Mouse (Mus musculus) kidney, adult 9 months (tissue): ENCODE measurements around the gene Tlr5.

Experiments
- DNase-seq: peaks from one replicate; pipeline ENCODE4 v3.0.0; 2022

Tlr5 gene

DNA sequence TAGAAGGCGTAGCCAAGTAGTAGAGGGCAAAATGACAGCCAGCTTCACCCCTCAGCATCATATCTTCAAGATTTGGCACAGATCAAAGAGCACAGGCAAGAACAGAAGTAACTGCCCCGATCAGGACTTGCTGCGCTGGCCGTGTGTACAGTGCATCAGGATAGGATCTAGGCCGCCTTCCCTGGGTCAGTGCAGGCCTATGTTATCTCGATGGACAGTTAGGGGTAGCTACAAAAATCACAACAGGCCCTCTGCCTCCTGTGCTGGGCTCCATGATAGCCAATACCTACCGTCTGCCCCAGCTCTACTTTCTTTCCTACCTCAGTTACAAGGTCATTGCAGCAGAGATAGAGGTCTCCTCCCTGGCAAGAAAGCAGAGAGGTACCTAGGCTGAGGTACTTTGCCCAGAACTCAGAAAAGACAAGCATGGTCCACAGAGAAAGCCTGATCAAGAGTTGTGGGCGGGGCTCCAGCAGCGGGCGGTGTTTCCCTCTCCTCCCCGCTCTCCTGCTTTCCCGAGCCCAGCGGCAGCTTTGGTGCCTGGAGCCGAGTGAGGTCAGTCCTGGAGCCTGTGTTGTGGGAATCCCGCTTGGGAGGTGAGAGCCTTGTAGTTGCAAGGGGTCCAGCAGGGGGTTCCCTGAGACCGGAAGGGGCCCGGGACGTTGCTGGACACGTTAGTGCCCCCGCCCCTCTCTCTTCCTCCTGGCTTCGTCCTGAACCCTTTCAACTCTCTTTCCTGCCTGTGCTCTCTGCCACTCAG lies at the start of gene Tlr5:
Tlr5 (plus strand) TSS at position 502 of the 760 bp plus-strand sequence.
- peak; percentile 26 for DNase-seq

DNA sequence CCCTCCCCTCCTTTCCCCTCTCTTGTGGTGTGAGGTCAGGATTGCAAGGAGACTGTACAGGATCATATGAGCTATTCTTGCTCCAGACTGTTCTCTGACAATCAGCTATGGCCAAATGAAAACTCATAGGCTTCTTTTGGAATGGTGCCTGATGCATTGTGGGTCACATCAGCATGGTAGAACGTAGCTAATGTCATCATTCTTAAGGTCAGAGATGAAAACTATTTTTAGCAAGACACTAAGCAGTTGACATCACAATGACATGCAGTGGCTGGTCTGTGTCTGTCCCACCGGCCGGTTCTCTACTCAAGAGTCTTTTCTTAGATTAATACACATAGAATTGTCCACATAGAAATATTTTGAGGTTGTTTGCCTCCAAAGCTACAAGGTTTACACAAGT lies 48.9 kb upstream of the Tlr5 start:
- DNase-seq, result no peak

DNA sequence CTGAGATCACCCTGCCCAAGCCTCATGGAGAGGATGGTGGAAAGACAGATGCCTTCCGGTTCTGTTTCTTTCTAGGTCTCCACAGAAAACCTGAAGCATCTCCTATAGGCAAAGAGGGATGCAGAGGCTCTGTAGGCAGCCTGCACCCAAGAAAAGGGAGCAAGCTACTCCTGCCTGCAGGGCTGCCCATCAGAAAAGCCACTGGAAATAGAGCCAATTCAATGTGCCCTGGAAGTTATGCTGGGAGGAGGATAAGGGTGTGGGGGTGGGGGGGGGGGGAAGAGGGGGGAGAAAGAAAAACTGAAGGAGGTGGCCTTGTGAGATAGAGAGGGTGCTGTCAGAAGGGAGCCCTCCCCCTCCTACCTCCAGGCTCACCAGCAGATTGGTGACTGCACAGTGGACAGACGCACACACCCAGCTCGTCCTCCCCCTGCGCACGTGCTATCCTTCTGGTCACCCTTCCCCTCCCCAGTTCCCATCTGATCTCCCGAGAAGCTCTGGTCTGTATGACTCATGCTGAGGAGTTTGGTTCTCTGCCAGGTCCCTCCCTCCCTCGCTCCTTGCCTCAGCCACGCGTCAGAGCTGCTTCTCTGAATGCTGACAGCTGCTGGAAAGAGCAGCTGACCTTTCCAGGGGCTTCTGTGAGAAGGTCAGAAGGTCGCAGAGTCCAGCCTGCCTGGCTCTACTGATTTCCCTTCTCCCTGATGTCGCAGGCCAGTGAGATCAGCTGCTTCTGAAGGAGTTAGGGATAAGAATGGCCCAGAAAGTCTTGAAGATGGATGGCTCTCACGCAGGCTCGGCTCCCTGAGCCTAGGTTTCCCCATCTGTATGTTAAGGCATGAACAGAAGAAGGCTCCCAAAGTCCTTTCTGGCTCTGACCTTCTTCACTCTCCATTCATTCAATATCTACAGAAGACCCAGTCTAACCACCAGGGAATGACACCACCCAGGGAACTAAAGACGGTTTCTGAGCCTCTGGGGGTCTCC lies 46.2 kb upstream of the Tlr5 start:
- DNase-seq, result peak; percentile 86

DNA sequence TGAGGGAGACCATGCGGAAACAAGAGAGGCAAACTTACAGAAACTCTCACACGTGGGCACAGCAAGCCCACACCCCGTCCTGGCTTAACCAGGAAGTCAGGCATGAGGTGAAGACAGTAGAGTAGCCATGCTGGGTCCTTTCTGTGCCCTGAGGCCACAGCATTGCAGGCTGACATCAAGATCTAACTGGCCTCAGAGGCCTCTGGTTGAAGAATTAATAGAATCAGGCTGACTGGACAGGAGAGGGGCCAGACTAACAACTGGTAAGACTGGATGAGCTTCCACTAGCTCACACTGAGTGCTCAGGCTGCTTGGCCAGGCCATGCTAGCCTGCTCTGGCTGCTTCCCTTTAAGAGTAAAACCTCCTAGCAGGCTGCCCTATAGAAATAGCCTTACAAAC lies 45.5 kb upstream of the Tlr5 start:
- DNase-seq, result no peak

DNA sequence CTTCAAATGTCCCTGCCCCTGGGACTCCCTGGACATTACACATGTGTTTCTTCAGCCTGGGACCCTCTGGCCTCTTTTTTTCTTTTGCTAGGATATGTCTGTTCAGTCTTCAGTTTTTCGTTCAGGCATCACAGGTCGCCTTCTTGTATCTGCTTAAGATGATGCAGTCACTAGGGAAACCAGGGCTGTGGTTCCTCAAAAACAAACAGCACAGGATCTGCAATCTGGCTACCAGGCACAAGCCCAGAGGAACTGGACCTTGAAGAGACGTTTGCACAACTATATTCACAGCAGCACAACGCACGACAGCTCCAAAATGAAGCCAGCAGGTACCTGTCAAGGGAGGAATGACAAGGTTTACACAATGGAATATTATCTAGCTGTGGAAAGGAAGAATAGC lies 45.0 kb upstream of the Tlr5 start:
- no peak for DNase-seq

DNA sequence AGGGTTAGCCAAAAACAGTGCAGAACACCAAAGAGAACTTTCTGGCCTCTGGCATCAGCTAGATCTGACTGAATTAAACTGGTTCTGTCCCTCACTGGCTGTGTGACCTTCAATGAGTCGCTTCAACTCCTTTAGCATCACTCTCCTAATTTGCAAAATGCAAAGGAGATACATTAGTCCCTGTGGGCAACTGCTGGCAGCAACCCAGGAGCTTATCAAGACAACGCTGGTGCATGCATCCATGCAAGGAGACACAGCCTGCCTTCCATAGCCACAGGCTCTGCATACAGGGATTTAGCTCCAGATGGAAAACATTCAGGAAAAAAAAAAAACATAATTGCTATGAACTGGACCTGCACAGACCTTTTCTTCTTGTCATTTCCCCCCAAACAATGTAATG lies 42.0 kb upstream of the Tlr5 start:
- DNase-seq, result no peak

DNA sequence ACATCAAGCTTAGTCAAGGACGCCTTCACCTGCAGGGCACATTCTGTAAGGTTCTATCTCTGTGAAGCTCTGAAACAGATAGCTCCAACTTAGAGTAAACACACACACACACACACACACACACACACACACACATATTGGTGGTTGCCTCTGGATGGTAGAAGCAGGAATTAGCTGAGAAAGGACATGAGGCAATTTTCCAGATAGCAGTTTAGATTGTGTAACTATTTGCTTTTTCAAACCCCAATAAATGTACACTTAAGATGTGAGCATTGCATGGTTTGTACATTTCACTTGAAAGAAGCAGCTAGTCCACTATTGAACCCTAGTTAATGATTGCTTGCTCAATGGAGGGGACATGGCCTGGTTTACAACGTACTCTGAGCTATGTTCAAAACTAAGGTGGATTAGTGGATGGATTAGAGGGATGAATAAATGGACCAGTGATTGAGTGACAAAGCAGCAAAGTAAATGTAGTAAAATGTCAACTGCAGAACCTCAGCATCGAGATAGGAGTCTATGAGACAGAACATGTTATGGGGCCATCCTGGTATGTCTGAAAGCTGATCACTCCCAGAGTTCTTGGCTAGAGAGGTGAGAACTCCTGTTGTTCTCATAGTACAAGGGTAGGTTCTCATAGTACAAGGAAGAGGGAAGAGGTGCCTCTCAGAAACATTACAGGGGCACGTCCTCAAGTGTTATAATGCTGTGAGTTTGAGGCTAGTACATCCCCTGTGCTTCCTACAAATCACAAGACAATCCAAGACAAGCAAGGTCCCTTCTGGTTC lies 40.3 kb upstream of the Tlr5 start:
- DNase-seq, result no peak

DNA sequence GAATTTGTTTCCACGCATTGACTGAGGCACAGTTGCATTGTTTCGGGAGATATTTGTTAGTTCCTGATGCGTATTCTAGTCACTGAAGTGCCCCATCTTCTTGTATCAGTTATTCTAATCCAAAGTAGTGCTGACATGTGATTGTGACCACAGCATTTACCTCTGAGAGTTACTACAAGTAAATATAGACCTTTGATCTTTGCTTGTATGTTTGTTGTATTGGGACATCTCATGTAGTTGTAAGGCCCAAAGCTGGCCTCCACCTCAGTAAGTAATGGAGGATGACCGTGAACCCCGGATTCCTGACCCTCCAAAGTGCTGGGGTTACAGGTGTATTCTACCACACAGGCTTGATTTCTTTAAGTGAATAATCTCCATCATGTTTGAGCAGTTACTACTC lies 38.4 kb upstream of the Tlr5 start:
- DNase-seq, result no peak

DNA sequence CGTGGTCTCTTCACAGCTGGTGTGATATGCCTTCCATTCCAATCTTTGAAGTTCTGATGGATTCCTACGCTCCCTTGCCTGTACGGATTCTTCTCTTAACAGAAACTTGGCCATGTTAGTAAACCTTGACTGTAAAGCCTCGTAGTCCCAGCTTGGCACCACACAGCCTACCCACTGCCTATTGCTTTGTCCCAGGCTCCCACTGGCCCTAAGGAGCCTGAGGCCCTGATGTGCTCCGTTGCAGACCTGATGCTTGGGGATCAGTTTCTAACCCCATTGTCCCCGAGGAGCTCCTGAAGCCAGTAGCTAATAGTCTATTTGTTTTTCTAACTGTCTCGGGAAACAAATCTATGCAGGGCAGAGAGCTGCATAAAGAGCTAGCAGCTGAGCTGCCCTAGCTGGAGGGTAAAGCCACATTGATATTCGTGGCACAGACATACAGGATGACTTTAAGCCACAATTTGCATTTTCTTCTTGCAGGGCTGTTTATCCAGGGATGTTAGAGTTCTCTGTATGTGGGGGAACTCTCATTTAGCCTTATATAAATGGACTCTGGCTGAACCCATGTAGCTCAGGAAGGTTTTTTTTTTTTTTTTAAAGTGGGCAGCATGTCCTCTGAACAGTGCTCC lies 35.8 kb upstream of the Tlr5 start:
- no peak for DNase-seq

DNA sequence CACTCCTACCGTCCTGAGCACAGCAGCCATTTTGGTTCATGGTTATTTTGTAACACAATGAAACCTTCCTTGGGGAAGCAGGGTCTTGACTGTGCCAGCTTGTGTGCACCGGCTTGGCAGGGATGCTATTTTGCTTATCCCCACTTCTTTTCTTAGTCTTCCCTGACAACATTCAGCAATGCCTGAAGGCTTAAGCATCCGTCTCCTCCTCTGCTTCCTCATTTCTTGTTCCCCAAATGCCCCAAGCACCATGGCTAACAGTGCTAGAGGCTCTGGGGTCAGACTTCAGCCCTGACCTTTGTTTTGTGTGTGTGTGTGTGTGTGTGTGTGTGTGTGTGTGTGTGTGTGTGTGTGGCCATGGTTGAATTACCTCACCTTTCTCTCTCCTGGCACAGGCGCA lies 31.8 kb upstream of the Tlr5 start:
- DNase-seq, result no peak

DNA sequence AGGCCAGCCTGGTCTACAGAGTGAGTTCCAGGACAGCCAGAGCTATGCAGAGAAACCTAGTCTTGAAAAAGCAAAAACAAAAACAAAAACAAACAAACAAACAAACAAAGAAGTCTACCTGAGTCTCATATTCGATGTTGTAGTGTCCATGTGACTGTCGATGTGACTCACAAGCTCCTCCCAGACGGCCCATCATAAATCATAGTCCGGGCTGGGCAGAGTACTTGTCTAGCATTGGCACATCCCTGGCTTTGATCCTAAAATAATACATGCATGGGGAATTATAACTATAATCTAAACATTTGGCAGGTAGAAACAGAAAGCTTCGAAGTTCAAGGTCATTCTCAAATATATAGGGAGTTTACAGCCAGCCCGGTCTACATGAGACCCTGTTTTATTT lies 28.1 kb upstream of the Tlr5 start:
- DNase-seq, result no peak

DNA sequence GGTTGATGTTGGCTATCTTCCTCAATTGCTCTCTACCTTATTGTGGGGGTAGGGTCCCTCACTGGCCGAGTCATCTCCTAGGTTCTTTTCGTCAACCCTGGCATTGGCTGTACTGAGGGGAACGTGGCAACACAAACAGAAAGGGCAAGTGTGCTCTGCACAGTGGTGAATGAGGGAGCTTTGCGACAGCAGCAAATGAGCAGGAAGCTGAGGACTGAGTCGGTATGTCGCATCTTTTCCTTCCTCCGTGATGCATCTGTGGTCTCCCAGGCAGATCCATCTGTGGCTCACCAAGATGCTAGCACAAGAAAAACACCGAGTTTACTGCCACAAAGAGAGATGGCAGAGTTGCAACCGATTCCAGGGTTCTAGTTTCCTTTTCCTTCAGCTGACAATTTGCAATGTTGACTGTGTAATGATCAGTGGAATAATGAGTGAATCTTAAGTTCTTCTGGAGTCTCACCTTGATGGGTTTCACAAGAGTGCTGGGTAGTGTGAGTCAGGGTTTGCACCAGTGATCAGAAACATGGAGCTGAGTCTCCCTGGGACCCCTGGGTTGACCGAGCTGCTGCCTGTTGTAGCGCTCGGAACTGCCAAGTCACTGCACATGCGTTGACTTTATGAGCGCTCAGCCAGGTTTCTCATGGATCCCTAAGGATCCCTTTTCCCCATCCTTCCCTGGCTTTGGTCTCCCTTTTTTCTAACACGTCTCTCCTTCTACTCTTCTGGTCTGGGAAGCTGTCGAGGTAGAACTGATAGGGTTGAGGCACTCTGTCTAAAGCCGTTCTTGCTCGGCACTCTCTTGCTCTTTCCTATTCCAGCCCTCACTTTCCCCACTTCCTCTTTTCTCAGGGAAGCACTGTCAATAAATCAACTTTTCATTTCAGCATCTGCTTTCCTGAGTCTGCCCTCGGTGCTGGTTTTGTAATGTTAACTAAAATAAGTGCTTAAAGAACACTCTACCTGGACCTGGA lies 26.4 kb upstream of the Tlr5 start:
- no peak for DNase-seq

DNA sequence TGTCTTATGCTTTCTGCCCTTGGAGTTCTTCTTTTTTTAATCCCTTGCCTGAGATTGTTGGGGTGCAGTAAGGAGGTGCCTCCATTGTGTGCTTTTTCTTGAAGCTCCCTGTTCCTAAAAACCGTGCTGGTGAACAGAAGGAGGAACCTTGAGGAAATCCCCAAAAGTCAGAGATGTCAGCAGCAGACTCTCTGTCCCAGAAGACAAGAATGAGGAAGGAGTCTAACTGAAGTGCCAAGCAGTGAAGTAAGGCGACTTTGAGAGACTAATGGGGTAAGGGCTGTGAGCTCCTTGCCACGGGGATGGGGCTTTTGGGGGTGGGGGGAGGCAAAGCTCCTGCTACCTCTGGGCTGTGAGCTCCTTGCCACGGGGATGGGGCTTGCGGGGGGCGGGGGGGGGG lies 19.1 kb upstream of the Tlr5 start:
- no peak for DNase-seq

DNA sequence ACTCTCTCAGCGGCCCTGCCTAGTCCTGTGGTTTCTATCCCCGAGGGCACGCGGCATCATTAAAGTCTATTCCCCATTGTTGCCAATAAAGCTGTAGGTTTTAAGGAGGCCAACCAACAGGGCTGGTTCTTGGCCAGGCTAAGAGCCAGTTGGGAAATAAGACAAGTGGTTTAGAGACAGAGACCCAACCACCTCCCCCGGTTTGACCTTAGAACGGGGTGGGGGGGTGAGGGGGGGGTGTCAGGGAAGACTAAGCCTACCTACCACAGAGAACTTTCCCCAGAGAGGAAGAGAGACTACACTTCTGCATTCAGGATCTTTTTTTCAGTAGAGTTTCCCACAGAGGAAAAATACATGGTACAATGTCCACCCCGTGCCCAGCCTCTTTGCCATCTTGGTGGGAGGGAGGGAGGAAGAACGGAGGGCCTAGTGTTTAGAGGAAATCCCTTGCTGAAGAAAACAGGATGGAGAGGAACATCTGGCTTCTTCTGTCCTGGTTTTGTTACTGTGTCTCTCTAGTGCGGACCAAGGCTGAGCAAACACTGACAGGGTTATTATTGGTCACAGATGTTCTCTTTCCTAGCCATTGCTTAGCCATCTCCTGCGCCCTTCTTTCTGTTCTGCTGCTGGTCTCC lies 17.0 kb upstream of the Tlr5 start:
- no peak for DNase-seq

DNA sequence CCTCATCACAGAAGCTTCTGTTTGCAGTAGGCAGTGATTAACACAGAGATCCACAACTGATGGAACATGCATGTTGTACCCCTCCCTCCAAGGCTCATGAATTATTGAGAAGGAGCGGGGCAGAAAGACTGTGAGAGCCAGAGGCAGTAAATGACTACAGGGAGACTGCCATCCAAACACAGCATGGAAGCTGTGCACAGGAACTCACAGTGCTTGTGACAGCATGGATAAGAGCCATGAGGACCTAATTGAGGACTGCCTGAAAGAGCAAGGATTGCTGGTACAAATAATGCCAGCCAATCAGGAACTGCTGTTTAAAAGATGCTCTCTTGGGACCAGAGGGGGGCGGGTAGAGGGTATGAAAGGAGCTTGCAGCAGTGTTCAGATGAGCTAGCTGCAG lies 12.7 kb upstream of the Tlr5 start:
- DNase-seq, result no peak

DNA sequence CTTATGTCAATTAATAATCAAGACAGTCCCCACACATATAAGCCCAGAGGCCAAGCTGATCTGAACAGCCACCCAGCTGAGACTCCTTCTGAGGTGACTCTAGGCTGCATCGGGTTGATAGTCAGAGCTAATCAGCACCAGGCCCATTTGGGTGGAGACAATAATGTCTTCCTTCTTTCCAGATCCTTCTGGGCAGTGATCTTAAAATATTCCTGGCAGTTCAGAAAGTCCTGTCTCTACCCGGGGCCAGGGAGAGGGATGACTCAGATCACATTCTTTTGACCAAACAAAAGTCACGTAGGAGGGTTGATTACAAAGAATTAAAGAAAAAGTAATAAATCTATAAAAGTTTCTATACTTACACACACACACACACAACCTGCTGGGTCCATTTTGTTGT lies 10.7 kb upstream of the Tlr5 start:
- DNase-seq, result no peak

DNA sequence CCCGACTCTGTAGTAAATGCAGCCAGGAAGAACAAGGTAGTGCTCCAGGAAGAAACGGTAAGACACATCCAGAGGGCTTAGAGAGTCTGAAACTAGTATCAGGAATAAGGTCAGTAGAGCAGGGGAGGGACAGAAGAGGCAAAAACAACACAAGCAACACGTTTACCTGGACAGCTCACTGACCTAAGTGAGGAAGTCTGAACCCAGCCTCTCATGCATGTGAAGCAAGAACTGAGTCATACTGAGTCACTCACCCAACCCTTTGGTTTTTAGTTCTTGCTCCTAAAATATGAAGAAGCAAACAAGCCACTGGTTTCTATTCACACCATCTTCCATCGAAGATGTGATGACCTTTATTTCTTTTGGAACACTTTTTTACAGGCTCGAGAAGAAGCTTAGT lies 9.9 kb upstream of the Tlr5 start:
- no peak for DNase-seq

DNA sequence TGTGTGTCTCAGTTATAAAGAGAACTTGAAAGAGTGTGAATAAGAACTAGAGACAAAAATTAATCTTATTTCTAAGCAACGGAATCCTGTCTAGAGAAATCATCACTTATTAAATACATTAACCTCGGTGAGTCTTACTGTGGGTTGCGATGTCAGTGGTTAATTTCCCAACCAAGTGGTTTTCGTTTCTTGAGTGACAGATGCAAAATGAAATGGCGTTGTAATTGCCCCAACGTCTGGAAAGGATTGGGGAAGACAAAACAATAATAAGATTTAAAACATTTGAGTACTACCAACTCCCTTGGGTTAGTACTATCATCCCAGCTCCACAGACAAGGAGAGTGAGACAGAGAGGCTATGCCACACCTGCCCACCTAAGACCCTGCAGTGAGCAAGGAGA lies 9.0 kb upstream of the Tlr5 start:
- no peak for DNase-seq

DNA sequence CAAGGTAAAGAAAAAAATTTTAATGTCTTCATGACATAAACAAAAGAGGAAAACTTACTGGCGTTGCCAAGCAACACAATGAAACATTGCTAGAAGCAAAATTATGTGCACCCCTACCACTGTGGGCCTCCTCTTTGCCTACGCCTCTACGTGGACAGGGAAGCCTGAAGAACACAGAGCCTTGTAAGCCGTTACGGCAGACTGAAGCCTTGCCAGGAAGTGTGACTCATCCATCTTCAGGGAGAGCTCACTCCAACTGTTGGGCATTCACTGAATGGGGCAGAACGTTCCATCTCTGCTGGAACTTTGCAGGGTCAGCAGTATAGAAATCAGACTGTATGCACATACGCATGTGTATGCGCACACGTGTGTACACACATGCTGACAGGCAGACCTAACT lies 3.3 kb upstream of the Tlr5 start:
- no peak for DNase-seq

DNA sequence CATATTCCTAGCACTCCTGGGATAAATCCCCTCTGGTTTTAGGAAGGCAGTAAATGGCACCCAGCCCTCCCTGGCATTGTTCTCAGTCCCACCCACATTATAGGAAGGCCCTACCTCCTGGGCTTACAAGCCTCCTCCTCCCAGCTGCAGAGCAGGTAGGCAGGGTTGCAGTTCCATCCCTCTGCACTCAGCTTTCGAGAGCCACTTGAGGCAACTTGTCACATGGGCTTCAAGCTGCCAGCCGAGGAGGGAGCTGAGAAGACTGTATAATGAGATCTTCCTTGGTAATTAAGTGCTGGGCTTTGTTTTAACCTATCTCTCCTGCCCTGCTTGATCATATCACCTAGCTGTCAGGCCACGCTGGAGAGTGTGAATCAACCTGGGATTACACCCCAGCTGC lies 1.4 kb upstream of the Tlr5 start:
- no peak for DNase-seq

DNA sequence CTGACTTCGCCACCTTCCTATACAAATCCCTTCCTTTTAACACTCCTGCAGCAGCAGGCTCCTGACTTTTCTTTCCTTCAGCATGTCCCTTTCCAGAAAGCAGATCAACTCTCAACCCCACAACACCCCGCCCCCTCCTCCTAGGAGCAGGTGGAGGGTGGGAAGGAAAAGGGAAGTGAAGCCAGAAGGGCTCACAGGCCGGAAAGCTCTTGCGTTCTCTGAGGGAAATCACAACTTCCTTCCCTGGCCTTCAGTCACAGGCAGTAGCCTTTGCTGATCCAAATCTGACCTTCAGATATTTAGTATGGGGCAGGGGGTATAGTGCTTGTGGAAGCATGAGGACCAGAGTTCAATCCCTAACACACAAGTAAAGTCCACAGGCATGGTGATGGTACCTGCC lies 921 bp upstream of the Tlr5 start:
- no peak for DNase-seq
